In the genomic region with DNA sequence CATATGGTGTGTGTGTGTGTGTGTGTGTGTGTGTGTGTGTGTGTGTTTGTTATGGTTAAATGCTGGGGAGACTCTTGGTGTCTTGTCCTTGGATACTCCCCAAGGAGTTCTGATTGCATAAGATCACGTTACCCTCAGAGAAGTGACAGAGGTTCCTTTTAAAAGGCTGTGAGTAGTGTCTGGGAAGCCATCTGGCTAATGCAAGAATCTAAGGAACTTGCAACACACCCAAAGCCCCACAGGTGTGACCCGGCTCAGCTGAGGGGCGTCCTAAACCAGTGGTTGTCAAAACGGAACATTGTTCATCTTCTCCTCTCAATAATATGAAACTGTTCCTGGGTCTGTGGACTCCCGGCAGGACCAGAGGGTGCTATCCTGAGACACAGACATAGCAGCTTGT, we compare ENCODE assay signal across 14 mouse cellular contexts. TPM values are rescaled to one million over a fixed set of nuclear protein-coding genes. Genes with fewer than 3 reads are reported as not detected.
DNase-seq lines count a peak whose midpoint lies in the region; ATAC-seq and TF ChIP-seq lines count a peak whose summit lies in the region.
"Had no signal": no experiment of that assay in that cellular context is flagged by ENCODE, and none has a peak within 500 bp of the region (broad histone marks: within the 10 kb centered on the region; RNA-seq: fewer than 3 reads in every experiment).

No protein-coding gene starts in this region.

- no peaks in the 10 kb centered on the region for H3K27me3 ChIP-seq in embryonic facial prominence, embryonic 13.5 days
- peaks cover 6% of the 10 kb centered on the region; the same call in 1 of the 2 replicates for H3K27me3 ChIP-seq in embryonic facial prominence, embryonic 10.5 days (replicated peaks; ENCODE audit: low read depth, poor library complexity, severe bottlenecking)
- no peaks in the 10 kb centered on the region for H3K27me3 ChIP-seq in hindbrain, embryonic 14.5 days (ENCODE audit: control insufficient read depth, insufficient read depth, low read length)
- H3K27me3 ChIP-seq in neural tube, embryonic 13.5 days, result no peaks in the 10 kb centered on the region
- no peaks in the 10 kb centered on the region for H3K27me3 ChIP-seq in kidney, embryonic 16.5 days (ENCODE audit: insufficient read depth, low read length)

- peaks cover 19% of the 10 kb centered on the region for H3K4me1 ChIP-seq in embryonic facial prominence, embryonic 13.5 days
- peaks cover 18% of the 10 kb centered on the region for H3K4me1 ChIP-seq in embryonic facial prominence, embryonic 10.5 days
- H3K4me1 ChIP-seq in hindbrain, embryonic 14.5 days (replicated peaks; ENCODE audit: control insufficient read depth, insufficient read depth, low read length), result peaks cover 34% of the 10 kb centered on the region
- H3K4me1 ChIP-seq in neural tube, embryonic 13.5 days (replicated peaks), result peaks cover 38% of the 10 kb centered on the region
- peaks cover 10% of the 10 kb centered on the region for H3K4me1 ChIP-seq in kidney, embryonic 16.5 days (ENCODE audit: insufficient read depth, low read length)
- H3K4me1 ChIP-seq: liver, embryonic 13.5 days had no signal

- H3K27ac ChIP-seq in embryonic facial prominence, embryonic 13.5 days, result no peak overlapping the region
- H3K27ac ChIP-seq in embryonic facial prominence, embryonic 10.5 days (replicated peaks), result no peak overlapping the region
- H3K27ac ChIP-seq in layer of hippocampus, adult 2 months, result peak overlapping the region; percentile 73
- H3K27ac ChIP-seq in hindbrain, embryonic 14.5 days, result 0 out of 2 replicates have a peak overlapping the region, but pooled peaks have one; percentile 12
- no peak overlapping the region for H3K27ac ChIP-seq in neural tube, embryonic 13.5 days (replicated peaks)
- H3K27ac ChIP-seq in kidney, embryonic 16.5 days (ENCODE audit: low read length), result no peak overlapping the region
- H3K27ac ChIP-seq: liver, embryonic 13.5 days had no signal

- peak overlapping the region; percentile 81; the same call in 1 of the 2 replicates for H3K4me2 ChIP-seq in embryonic facial prominence, embryonic 13.5 days
- H3K4me2 ChIP-seq in hindbrain, embryonic 14.5 days (replicated peaks), result peak overlapping the region; percentile 58
- H3K4me2 ChIP-seq in neural tube, embryonic 13.5 days, result peak overlapping the region; percentile 73
- no peak overlapping the region for H3K4me2 ChIP-seq in kidney, embryonic 16.5 days (replicated peaks; ENCODE audit: low read depth, low read length)
- H3K4me2 ChIP-seq: liver, embryonic 13.5 days had no signal

- DNase-seq in embryonic facial prominence, embryonic 10.5 days (ENCODE audit: low spot score), result no peak
- DNase-seq in layer of hippocampus, adult 2 months (ENCODE audit: low spot score in 2 of 2), result no peak
- no peak for DNase-seq in layer of hippocampus, postnatal 36 days
- no peak for DNase-seq in hindbrain, embryonic 14.5 days (ENCODE audit: low spot score)
- DNase-seq: adrenal gland, postnatal 14 days; cerebellum, adult 11-12 months; heart, postnatal 14 days; kidney, postnatal 10 days; liver, embryonic 13.5 days had no signal

- H3K36me3 ChIP-seq in embryonic facial prominence, embryonic 13.5 days, result 0 out of 2 replicates have a peak, but pooled peaks cover 3% of the 10 kb centered on the region
- no peaks in the 10 kb centered on the region for H3K36me3 ChIP-seq in embryonic facial prominence, embryonic 10.5 days (replicated peaks)
- H3K36me3 ChIP-seq in hindbrain, embryonic 14.5 days (replicated peaks; ENCODE audit: control insufficient read depth, insufficient read depth), result no peaks in the 10 kb centered on the region; the same call in 1 of the 2 replicates
- peaks cover 3% of the 10 kb centered on the region; the same call in 1 of the 2 replicates for H3K36me3 ChIP-seq in neural tube, embryonic 13.5 days
- H3K36me3 ChIP-seq in kidney, embryonic 16.5 days (ENCODE audit: insufficient read depth, low read length), result no peaks in the 10 kb centered on the region
- H3K36me3 ChIP-seq: liver, embryonic 13.5 days had no signal

- WGBS in embryonic facial prominence, embryonic 13.5 days, result 79% methylated on average over 5 of the region's 5 CpGs
- 78% methylated on average over 5 of the region's 5 CpGs for WGBS in embryonic facial prominence, embryonic 10.5 days
- WGBS in hindbrain, embryonic 14.5 days, result 75% methylated on average over 5 of the region's 5 CpGs
- WGBS in neural tube, embryonic 13.5 days, result 73% methylated on average over 5 of the region's 5 CpGs
- 70% methylated on average over 5 of the region's 5 CpGs for WGBS in kidney, embryonic 16.5 days

- no peaks in the 10 kb centered on the region for H3K9me3 ChIP-seq in embryonic facial prominence, embryonic 13.5 days
- H3K9me3 ChIP-seq in embryonic facial prominence, embryonic 10.5 days, result no peaks in the 10 kb centered on the region
- no peaks in the 10 kb centered on the region for H3K9me3 ChIP-seq in hindbrain, embryonic 14.5 days (ENCODE audit: control insufficient read depth, low read length)
- H3K9me3 ChIP-seq in neural tube, embryonic 13.5 days, result no peaks in the 10 kb centered on the region
- no peaks in the 10 kb centered on the region for H3K9me3 ChIP-seq in kidney, embryonic 16.5 days (ENCODE audit: low read length)
- H3K9me3 ChIP-seq: liver, embryonic 13.5 days had no signal

- ATAC-seq in embryonic facial prominence, embryonic 13.5 days (ENCODE audit: insufficient number of reproducible peaks, insufficient read depth, low FRiP score, low TSS enrichment, low read depth), result no peak
- no peak for ATAC-seq in hindbrain, embryonic 14.5 days (ENCODE audit: low FRiP score)
- no peak for ATAC-seq in neural tube, embryonic 13.5 days (ENCODE audit: low read depth)
- no peak for ATAC-seq in kidney, embryonic 16.5 days (ENCODE audit: low FRiP score, low TSS enrichment)
- no peak for ATAC-seq in megakaryocyte progenitor cell, adult 5-6 weeks (replicated peaks; ENCODE audit: poor library complexity)

- no peak for TF ChIP-seq CTCF in layer of hippocampus, adult 2 months (conservative IDR thresholded peaks at IDR 0.05)

- no peak overlapping the region for H3K9ac ChIP-seq in embryonic facial prominence, embryonic 13.5 days
- peak overlapping the region; percentile 71 for H3K9ac ChIP-seq in hindbrain, embryonic 14.5 days
- peak overlapping the region; percentile 87; the same call in 1 of the 2 replicates for H3K9ac ChIP-seq in neural tube, embryonic 13.5 days
- no peak overlapping the region for H3K9ac ChIP-seq in kidney, embryonic 16.5 days (replicated peaks; ENCODE audit: low read length)
- H3K9ac ChIP-seq: liver, embryonic 13.5 days had no signal

- H3K4me3 ChIP-seq in embryonic facial prominence, embryonic 13.5 days, result no peak overlapping the region
- H3K4me3 ChIP-seq in embryonic facial prominence, embryonic 10.5 days, result no peak overlapping the region
- peak overlapping the region; percentile 52 for H3K4me3 ChIP-seq in layer of hippocampus, adult 2 months
- H3K4me3 ChIP-seq in hindbrain, embryonic 14.5 days (replicated peaks; ENCODE audit: low read length), result peak overlapping the region; percentile 65; the same call in 1 of the 2 replicates
- H3K4me3 ChIP-seq in neural tube, embryonic 13.5 days, result 0 out of 2 replicates have a peak overlapping the region, but pooled peaks have one; percentile 66
- H3K4me3 ChIP-seq in kidney, embryonic 16.5 days (ENCODE audit: low read length), result no peak overlapping the region
- H3K4me3 ChIP-seq: liver, embryonic 13.5 days had no signal

RNA-seq across cellular contexts. Expression of a gene that starts 2.3 kb away (rescaled TPM):
- 15.0 and 16.1 TPM in 2 replicates for polyA plus RNA-seq in embryonic facial prominence, embryonic 13.5 days (2015; fragmentation: Nextera tagmentation; extraction: Ambion mirVana)
- polyA plus RNA-seq in embryonic facial prominence, embryonic 10.5 days (2016; fragmentation: Nextera tagmentation; extraction: Ambion mirVana), result 5.4 and 8.5 TPM in 2 replicates
- total RNA-seq in layer of hippocampus, adult 2 months (2021), result 10 to 100 TPM; 83.7 to 85.8 TPM
- total RNA-seq in layer of hippocampus, postnatal 36 days (2021), result 10 to 100 TPM; 88.2 to 88.8 TPM
- polyA plus RNA-seq in hindbrain, embryonic 14.5 days (2014; fragmentation: Nextera tagmentation; extraction: Ambion mirVana), result 24.5 and 28.2 TPM in 2 replicates
- 17.8 and 20.2 TPM in 2 replicates for polyA plus RNA-seq in neural tube, embryonic 13.5 days (2015; fragmentation: Nextera tagmentation; extraction: Ambion mirVana)
- 6.6 and 6.7 TPM in 2 replicates for polyA plus RNA-seq in kidney, embryonic 16.5 days (2015; fragmentation: Nextera tagmentation; extraction: Ambion mirVana)
- total RNA-seq in megakaryocyte progenitor cell, adult 5-6 weeks (2015), result not detected in 2 replicates
- total RNA-seq in megakaryocyte progenitor cell, adult 5-6 weeks (2017), result not detected in 2 replicates
- total RNA-seq: MEL had no signal

Comparison
In these comparisons a context has a peak if more than half of its experiments do, and no peak if none do; other contexts are left out.
1. H3K27ac ChIP-seq: peak in layer of hippocampus, adult 2 months (single experiment) and hindbrain, embryonic 14.5 days (single experiment); none in embryonic facial prominence, embryonic 13.5 days (single experiment), embryonic facial prominence, embryonic 10.5 days (single experiment), neural tube, embryonic 13.5 days (single experiment) and kidney, embryonic 16.5 days (single experiment).
2. H3K4me3 ChIP-seq: peak in layer of hippocampus, adult 2 months (single experiment), hindbrain, embryonic 14.5 days (single experiment) and neural tube, embryonic 13.5 days (single experiment); none in embryonic facial prominence, embryonic 13.5 days (single experiment), embryonic facial prominence, embryonic 10.5 days (single experiment) and kidney, embryonic 16.5 days (single experiment).
3. H3K9ac ChIP-seq: peak in hindbrain, embryonic 14.5 days (single experiment) and neural tube, embryonic 13.5 days (single experiment); none in embryonic facial prominence, embryonic 13.5 days (single experiment) and kidney, embryonic 16.5 days (single experiment).